Mouse (Mus musculus): ENCODE data around the gene Zdhhc14. TPM values are rescaled to one million over a fixed set of nuclear protein-coding genes. Genes with fewer than 3 reads are reported as not detected.

Zdhhc14 gene
- polyA plus RNA-seq, 1 experiment from 2014 or later: 5.0 TPM

- 71% methylated on average over 4 of the region's 4 CpGs for WGBS
- H3K4me2 ChIP-seq (ENCODE audit: low read length): no peak overlapping the region
- no peaks in the 10 kb centered on the region for H3K9me3 ChIP-seq (ENCODE audit: control insufficient read depth, low read length)
- H3K27me3 ChIP-seq (replicated peaks; ENCODE audit: control insufficient read depth, insufficient read depth, low read length): no peaks in the 10 kb centered on the region
- H3K27ac ChIP-seq (ENCODE audit: low read depth, low read length): no peak overlapping the region
- H3K4me1 ChIP-seq (ENCODE audit: control insufficient read depth, insufficient read depth, low read depth, low read length): no peaks in the 10 kb centered on the region; the same call in 1 of the 2 replicates
- ATAC-seq: peak; percentile 68
- no peak overlapping the region for H3K9ac ChIP-seq (ENCODE audit: low read depth, low read length)
- no peak overlapping the region for H3K4me3 ChIP-seq (ENCODE audit: low read length)
- H3K36me3 ChIP-seq (ENCODE audit: control insufficient read depth, insufficient read depth, low read length): no peaks in the 10 kb centered on the region
Measured at GRCm38 (mm10) chr17:5575518-5575917, 83.2 kb downstream of the Zdhhc14 start.

GRCm38 (mm10) chr17:5582232-5582631 lies 89.9 kb downstream of the Zdhhc14 start:
- no peak overlapping the region for H3K4me2 ChIP-seq (ENCODE audit: low read length)
- WGBS: 94% methylated on average over 3 of the region's 3 CpGs
- no peak overlapping the region for H3K27ac ChIP-seq (ENCODE audit: low read depth, low read length)
- H3K27me3 ChIP-seq (replicated peaks; ENCODE audit: control insufficient read depth, insufficient read depth, low read length): no peaks in the 10 kb centered on the region
- H3K4me3 ChIP-seq (ENCODE audit: low read length): no peak overlapping the region
- no peak for ATAC-seq
- H3K4me1 ChIP-seq (ENCODE audit: control insufficient read depth, insufficient read depth, low read depth, low read length): peaks cover 11% of the 10 kb centered on the region
- no peak overlapping the region for H3K9ac ChIP-seq (ENCODE audit: low read depth, low read length)
- H3K36me3 ChIP-seq (ENCODE audit: control insufficient read depth, insufficient read depth, low read length): no peaks in the 10 kb centered on the region
- no peaks in the 10 kb centered on the region for H3K9me3 ChIP-seq (ENCODE audit: control insufficient read depth, low read length)

DNA sequence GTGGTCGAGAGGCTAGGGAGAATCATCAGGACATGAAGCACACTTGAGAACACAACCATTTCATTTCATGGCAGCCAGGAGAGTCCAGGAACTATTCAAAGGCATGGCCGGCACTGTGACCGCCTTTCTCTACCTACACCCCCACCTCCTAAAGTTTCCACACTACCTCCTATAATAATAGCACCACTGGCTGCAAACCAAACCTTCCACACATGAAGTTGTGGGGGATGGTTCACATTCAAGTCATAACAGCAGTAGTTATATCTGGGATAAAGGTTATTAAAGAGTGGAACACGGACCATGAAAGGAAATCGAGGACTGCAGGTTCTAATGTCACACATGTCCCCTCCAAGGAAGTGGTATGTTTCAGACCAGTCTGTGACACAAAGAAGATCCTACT lies 90.6 kb downstream of the Zdhhc14 start:
- ATAC-seq: no peak

GRCm38 (mm10) chr17:5583472-5584145 lies 91.3 kb downstream of the Zdhhc14 start:
- ATAC-seq: peak; percentile 37
- 33% methylated on average over 12 of the region's 12 CpGs for WGBS
- Histone ChIP-seq H3K36me3 (ENCODE audit: control insufficient read depth, insufficient read depth, low read length) (no peaks in the 10 kb centered on the region), H3K9ac (ENCODE audit: low read depth, low read length) (peak overlapping the region; percentile 45; the same call in 1 of the 2 replicates), H3K27me3 (replicated peaks; ENCODE audit: control insufficient read depth, insufficient read depth, low read length) (no peaks in the 10 kb centered on the region), H3K4me2 (ENCODE audit: low read length) (peak overlapping the region; percentile 9), H3K9me3 (ENCODE audit: control insufficient read depth, low read length) (no peaks in the 10 kb centered on the region), H3K4me1 (ENCODE audit: control insufficient read depth, insufficient read depth, low read depth, low read length) (peaks cover 11% of the 10 kb centered on the region), H3K27ac (ENCODE audit: low read depth, low read length) (peak overlapping the region; percentile 61; the same call in 1 of the 2 replicates), H3K4me3 (ENCODE audit: low read length) (no peak overlapping the region)

More for the DNA sequence above, 90.6 kb downstream of the Zdhhc14 start:
- no peaks in the 10 kb centered on the region for H3K36me3 ChIP-seq (ENCODE audit: control insufficient read depth, insufficient read depth, low read length)
- peaks cover 11% of the 10 kb centered on the region for H3K4me1 ChIP-seq (ENCODE audit: control insufficient read depth, insufficient read depth, low read depth, low read length)
- no peaks in the 10 kb centered on the region for H3K9me3 ChIP-seq (ENCODE audit: control insufficient read depth, low read length)
- WGBS: 89% methylated on average over 5 of the region's 5 CpGs
- no peak overlapping the region for H3K4me3 ChIP-seq (ENCODE audit: low read length)
- H3K9ac ChIP-seq (ENCODE audit: low read depth, low read length): no peak overlapping the region
- H3K4me2 ChIP-seq (ENCODE audit: low read length): no peak overlapping the region
- H3K27me3 ChIP-seq (replicated peaks; ENCODE audit: control insufficient read depth, insufficient read depth, low read length): no peaks in the 10 kb centered on the region
- no peak overlapping the region for H3K27ac ChIP-seq (ENCODE audit: low read depth, low read length)

GRCm38 (mm10) chr17:5591604-5592209 lies 99.3 kb downstream of the Zdhhc14 start:
- Histone ChIP-seq H3K27ac (ENCODE audit: low read depth, low read length) (no peak overlapping the region), H3K36me3 (ENCODE audit: control insufficient read depth, insufficient read depth, low read length) (no peaks in the 10 kb centered on the region), H3K4me1 (ENCODE audit: control insufficient read depth, insufficient read depth, low read depth, low read length) (peaks cover 2% of the 10 kb centered on the region; the same call in 1 of the 2 replicates), H3K4me3 (ENCODE audit: low read length) (no peak overlapping the region), H3K9me3 (ENCODE audit: control insufficient read depth, low read length) (no peaks in the 10 kb centered on the region), H3K9ac (ENCODE audit: low read depth, low read length) (no peak overlapping the region), H3K4me2 (ENCODE audit: low read length) (no peak overlapping the region), H3K27me3 (replicated peaks; ENCODE audit: control insufficient read depth, insufficient read depth, low read length) (no peaks in the 10 kb centered on the region)
- WGBS: 61% methylated on average over 6 of the region's 6 CpGs
- ATAC-seq: no peak

DNA sequence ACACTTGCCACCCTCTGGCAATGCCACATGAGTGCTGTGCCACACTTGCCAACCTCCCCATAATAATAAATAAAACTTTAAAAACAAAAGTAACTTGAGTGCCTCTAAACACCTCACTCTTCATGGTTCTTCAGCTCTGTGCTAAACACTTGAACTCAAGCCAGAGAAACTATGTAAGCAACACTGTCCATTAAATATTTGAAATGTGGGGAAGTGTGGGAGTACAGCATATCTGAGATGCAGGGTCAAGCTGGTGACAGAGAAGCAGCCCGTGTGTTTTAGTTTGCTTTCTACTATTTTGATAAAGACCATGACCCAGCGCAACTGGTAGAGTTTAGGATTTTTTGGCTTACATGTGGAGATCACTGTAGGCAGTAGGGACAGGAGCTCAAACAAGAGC lies 100.7 kb downstream of the Zdhhc14 start:
- Histone ChIP-seq H3K9me3 (ENCODE audit: control insufficient read depth, low read length) (no peaks in the 10 kb centered on the region), H3K9ac (ENCODE audit: low read depth, low read length) (no peak overlapping the region), H3K4me3 (ENCODE audit: low read length) (no peak overlapping the region), H3K27ac (ENCODE audit: low read depth, low read length) (no peak overlapping the region), H3K4me1 (ENCODE audit: control insufficient read depth, insufficient read depth, low read depth, low read length) (peaks cover 2% of the 10 kb centered on the region; the same call in 1 of the 2 replicates), H3K36me3 (ENCODE audit: control insufficient read depth, insufficient read depth, low read length) (no peaks in the 10 kb centered on the region), H3K27me3 (replicated peaks; ENCODE audit: control insufficient read depth, insufficient read depth, low read length) (no peaks in the 10 kb centered on the region), H3K4me2 (ENCODE audit: low read length) (no peak overlapping the region)
- no peak for ATAC-seq
- WGBS: 93% methylated on average over 2 of the region's 2 CpGs

- no peak for ATAC-seq
- H3K4me2 ChIP-seq (ENCODE audit: low read length): no peak overlapping the region
- H3K4me1 ChIP-seq (ENCODE audit: control insufficient read depth, insufficient read depth, low read depth, low read length): peaks cover 2% of the 10 kb centered on the region; the same call in 1 of the 2 replicates
- H3K27ac ChIP-seq (ENCODE audit: low read depth, low read length): no peak overlapping the region
- 57% methylated on average over 5 of the region's 5 CpGs for WGBS
- H3K4me3 ChIP-seq (ENCODE audit: low read length): no peak overlapping the region
- H3K27me3 ChIP-seq (replicated peaks; ENCODE audit: control insufficient read depth, insufficient read depth, low read length): no peaks in the 10 kb centered on the region
- H3K9me3 ChIP-seq (ENCODE audit: control insufficient read depth, low read length): no peaks in the 10 kb centered on the region
- no peak overlapping the region for H3K9ac ChIP-seq (ENCODE audit: low read depth, low read length)
- no peaks in the 10 kb centered on the region for H3K36me3 ChIP-seq (ENCODE audit: control insufficient read depth, insufficient read depth, low read length)
Measured at GRCm38 (mm10) chr17:5595068-5595467, 102.7 kb downstream of the Zdhhc14 start.

DNA sequence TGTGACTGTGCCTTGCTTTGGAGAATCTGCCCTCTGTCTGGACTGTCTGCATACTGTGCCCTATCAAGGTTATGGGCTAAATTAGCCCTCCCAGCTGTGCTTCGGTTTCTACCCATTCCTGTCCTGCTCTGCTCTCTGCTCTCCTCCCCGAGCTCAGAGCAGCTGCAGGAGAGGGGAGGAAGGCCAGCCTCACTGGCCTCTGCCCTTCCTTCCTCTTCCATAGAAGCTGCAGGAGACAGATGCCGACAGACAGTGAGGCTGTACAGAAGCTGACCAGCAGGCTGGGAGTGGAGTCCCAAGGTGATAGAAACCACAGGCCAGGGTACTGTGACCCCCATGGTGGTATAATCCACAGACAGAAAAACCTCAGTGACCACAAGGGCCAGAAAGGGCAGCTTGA lies 104.1 kb downstream of the Zdhhc14 start:
- WGBS: 72% methylated on average over 3 of the region's 3 CpGs
- Histone ChIP-seq H3K27ac (ENCODE audit: low read depth, low read length) (no peak overlapping the region), H3K4me2 (ENCODE audit: low read length) (no peak overlapping the region), H3K4me3 (ENCODE audit: low read length) (no peak overlapping the region), H3K9ac (ENCODE audit: low read depth, low read length) (no peak overlapping the region), H3K27me3 (replicated peaks; ENCODE audit: control insufficient read depth, insufficient read depth, low read length) (no peaks in the 10 kb centered on the region), H3K4me1 (ENCODE audit: control insufficient read depth, insufficient read depth, low read depth, low read length) (peaks cover under 1% of the 10 kb centered on the region; the same call in 1 of the 2 replicates), H3K36me3 (ENCODE audit: control insufficient read depth, insufficient read depth, low read length) (no peaks in the 10 kb centered on the region), H3K9me3 (ENCODE audit: control insufficient read depth, low read length) (no peaks in the 10 kb centered on the region)
- no peak for ATAC-seq

GRCm38 (mm10) chr17:5598999-5599398 lies 106.6 kb downstream of the Zdhhc14 start:
- H3K9me3 ChIP-seq (ENCODE audit: control insufficient read depth, low read length): no peaks in the 10 kb centered on the region
- no peaks in the 10 kb centered on the region for H3K27me3 ChIP-seq (replicated peaks; ENCODE audit: control insufficient read depth, insufficient read depth, low read length)
- no peaks in the 10 kb centered on the region; the same call in 1 of the 2 replicates for H3K4me1 ChIP-seq (ENCODE audit: control insufficient read depth, insufficient read depth, low read depth, low read length)
- H3K4me3 ChIP-seq (ENCODE audit: low read length): no peak overlapping the region
- H3K4me2 ChIP-seq (ENCODE audit: low read length): no peak overlapping the region
- ATAC-seq: no peak
- 77% methylated on average over 4 of the region's 4 CpGs for WGBS
- H3K27ac ChIP-seq (ENCODE audit: low read depth, low read length): no peak overlapping the region
- H3K9ac ChIP-seq (ENCODE audit: low read depth, low read length): no peak overlapping the region
- H3K36me3 ChIP-seq (ENCODE audit: control insufficient read depth, insufficient read depth, low read length): no peaks in the 10 kb centered on the region

Measured in hindbrain, embryonic 16.5 days (tissue).